Mouse (Mus musculus) layer of hippocampus, adult 2 months (tissue): Measurements from ENCODE around the gene Dlgap5. TPM values are rescaled to one million over a fixed set of nuclear protein-coding genes. Genes with fewer than 3 reads are reported as not detected.
A peak's percentile ranks its signal among the peaks of the same experiment; 100 is the strongest.

Experiments used
- DNase-seq, 2 experiments: peaks; one replicate each; pipeline ENCODE4 v3.0.0; 2022; ENCODE audit warnings: low spot score in 2 of 2
- H3K27ac ChIP-seq: fragments of 200-600 bp; 2 replicates; pipeline ENCODE4 v1.8.1; 2022
- H3K4me3 ChIP-seq: fragments of 200-600 bp; 2 replicates; pipeline ENCODE4 v1.8.1; 2022; ENCODE audit warnings: mild to moderate bottlenecking
- CTCF ChIP-seq: fragments of 200-600 bp; conservative IDR thresholded peaks from 2 replicates; pipeline ENCODE4 v1.8.1; 2022; ENCODE audit warnings: antibody characterized with exemption, mild to moderate bottlenecking, moderate library complexity
- total RNA-seq, 2 experiments: library from RNA; stranded (reverse); gene quantifications; 2 replicates each; pipeline ENCODE4 v1.2.3; 2021

The Dlgap5 gene
- total RNA-seq, 2 experiments from 2014 or later: 0.52 to 1.6 TPM

DNA sequence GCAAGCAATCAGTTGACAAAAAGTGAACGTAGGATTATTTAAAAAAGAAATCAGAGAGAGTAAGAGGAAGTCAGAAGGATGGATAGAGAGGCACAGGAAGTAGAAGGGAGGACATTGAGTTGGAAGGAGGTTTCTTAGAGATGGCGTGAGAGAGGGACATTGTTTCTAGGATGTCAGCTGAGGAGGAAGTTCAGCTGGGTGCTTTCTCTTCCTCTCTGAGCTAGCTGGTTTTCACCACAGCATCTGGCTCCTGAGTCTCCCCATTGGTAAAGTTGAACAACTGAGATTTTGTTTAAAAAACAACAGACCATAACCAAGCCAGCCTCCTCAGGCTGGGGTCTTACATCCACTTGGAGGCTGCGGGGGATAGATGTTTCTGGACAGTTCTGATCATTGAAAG, 58.6 kb downstream of the Dlgap5 start:
- TF ChIP-seq CTCF: no peak
- Histone ChIP-seq H3K27ac (no peak overlapping the region), H3K4me3 (no peak overlapping the region)
- DNase-seq: no peak

DNA sequence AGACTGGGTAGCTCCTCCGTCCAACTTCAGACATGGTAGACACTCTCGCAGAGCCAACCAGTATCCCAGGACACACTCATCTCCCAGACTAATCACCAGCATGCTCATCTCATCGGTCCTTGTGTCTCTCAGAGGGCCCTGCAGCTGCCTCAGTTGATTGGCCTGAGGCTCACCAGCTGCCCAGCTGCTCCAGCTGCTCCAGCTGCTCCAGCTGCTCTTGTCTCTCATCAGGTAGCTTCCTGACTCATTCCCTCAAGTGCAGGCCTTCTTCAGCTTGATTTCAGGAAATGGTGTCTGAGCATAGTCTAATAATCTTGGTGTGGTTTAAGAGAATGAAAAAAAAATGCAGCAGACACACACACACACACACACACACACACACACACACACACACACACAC, 61.6 kb downstream of the Dlgap5 start:
- no peak for TF ChIP-seq CTCF
- no peak for DNase-seq
- Histone ChIP-seq H3K27ac (no peak overlapping the region), H3K4me3 (no peak overlapping the region)

DNA sequence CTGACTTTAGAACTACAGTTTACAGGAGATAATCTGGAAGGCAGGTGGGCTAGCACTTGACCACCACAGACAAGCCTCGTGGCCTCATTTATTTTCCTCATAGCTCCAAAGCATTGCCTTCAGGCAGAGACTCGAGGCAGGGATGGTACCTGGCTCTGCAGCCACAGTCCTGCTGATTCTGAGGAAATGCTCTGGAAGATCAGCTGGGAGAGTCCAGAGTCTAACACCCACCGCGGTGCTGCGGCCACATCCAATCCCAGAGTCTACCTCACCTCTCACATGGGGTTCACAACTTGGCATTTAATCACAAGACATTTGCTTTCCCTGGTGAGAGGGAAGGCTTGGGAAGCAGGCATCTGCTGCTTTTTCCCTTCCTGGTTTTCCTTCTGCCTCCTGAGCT, 63.3 kb downstream of the Dlgap5 start:
- H3K27ac ChIP-seq: no peak overlapping the region
- no peak for TF ChIP-seq CTCF
- no peak overlapping the region for H3K4me3 ChIP-seq
- DNase-seq: no peak

DNA sequence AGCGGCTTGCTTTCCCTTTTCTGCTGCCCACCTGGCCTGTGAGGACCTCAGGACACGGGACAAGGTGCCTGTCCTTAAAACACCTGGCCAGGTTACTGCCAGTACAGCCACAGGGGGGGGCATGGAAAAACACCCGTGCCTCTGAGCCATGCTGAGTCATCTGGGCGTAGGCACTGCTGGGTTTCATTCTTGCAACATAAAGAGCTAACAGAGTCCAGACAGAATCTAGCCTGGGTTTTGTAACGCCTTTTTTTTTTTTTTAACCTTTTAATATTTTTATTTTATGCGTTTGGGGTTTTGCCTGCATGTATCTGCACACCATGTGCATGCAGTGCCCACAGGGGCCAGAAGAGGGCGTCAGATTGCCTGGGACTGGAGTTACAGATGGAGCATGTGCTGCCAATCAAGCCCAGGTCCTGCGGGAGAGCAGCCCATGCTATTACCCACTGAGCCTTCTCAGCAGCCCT, 64.1 kb downstream of the Dlgap5 start:
- DNase-seq: no peak
- peak; percentile 51 for TF ChIP-seq CTCF
- Histone ChIP-seq H3K4me3 (no peak overlapping the region), H3K27ac (no peak overlapping the region)

DNA sequence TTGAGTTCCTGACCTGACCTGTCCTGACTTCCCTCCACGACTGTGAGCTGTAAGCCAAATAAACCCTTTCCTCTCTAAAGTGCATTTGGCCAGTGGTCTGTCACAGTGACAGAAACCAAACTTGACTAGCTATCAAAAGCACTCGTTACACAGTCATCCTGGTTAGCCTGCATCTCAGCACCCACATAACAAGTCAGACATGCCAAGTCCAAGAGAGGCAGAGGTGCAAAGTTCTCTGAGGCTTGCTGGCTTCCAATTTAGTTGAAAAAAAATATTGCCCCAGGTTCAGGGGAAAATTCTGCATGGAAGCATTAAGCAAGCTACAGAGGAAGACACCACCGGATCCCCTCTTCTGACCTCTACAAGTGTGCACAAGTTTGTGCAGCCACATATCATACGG, 65.0 kb downstream of the Dlgap5 start:
- no peak for TF ChIP-seq CTCF
- H3K27ac ChIP-seq: no peak overlapping the region
- no peak for DNase-seq
- no peak overlapping the region for H3K4me3 ChIP-seq

DNA sequence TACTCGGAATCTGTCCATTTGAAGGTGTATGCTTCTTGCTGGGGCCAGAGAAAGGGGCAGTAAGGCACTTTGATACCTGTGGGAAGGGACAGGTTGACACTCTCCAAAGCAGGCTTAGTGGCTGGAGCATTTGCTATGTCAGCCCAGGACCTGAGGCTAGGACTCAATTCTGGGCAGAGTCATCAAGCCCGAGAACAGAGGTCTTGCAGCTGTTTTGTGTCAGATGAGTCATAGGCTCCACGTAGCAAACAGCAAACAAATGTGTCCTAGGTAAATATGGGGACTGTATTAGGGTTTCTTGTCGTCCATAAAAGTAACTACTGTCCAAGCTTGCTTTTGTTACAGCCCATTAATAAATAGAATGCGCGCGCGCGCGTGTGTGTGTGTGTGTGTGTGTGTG, 65.9 kb downstream of the Dlgap5 start:
- Histone ChIP-seq H3K27ac (no peak overlapping the region), H3K4me3 (no peak overlapping the region)
- DNase-seq: no peak
- TF ChIP-seq CTCF: no peak

DNA sequence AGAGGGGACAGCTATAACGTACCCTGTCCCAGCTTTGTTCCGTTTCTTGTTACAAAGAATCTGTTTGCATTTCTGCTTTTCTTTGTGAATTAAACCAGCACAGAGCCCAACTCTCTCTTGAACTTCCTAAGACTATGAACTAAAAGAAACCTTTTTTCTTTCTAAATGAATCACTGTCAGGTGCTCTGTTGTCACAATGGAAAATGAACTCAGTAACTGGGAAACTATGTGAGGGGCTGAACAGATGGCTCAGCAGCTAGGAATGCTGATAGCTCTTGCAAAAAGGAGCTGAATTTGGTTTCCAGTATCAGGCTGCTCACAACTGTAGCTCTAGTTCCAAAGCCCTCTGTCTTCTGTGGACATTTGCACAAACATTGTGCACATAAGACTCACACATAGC, 67.2 kb downstream of the Dlgap5 start:
- H3K4me3 ChIP-seq: no peak overlapping the region
- H3K27ac ChIP-seq: no peak overlapping the region
- TF ChIP-seq CTCF: no peak
- no peak for DNase-seq

DNA sequence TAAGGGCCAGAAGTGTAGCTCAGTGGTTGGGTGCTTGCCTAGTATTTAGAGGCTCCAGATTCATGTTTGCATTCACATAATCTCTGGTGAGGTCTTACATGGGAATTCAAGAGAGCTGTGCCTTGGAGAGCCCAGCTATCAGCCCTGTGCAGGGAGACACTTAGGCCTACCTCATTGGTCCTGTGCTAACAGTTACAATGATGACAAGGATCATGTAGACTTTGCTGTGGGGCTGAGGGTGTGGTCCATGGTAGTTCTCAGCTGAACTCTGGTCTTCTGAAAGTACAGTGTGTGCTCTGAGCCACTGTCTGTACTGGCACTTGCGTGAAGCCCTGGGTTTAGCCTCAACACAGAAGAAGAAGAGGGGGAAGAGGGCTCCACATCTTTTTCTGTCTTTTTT, 71.5 kb downstream of the Dlgap5 start:
- no peak for TF ChIP-seq CTCF
- no peak overlapping the region for H3K27ac ChIP-seq
- no peak for DNase-seq
- no peak overlapping the region for H3K4me3 ChIP-seq

DNA sequence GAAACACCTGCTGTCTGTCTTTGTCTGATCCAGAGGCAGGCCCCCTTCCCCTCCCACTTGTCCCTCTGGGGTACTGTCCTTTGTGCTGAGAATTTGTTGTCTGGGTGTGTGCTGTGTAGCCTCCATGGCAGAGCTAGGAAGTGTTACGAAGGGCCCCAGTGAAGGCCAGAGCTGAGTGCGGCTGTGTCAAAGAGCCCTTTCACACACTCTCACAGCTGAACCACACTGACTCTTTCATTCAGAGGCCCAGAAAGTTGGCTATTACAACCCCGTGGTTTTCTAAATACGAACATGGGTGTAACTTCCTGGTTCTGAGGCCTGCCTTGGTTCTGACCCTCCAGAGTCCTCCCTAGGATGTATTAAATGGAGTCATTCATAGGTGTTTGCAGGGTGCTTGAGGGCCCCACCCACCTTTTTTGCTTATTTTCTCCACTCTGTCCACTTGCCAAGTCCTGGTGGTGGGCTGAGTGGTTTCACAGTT, 76.4 kb downstream of the Dlgap5 start:
- Histone ChIP-seq H3K4me3 (no peak overlapping the region), H3K27ac (peak overlapping the region; percentile 32)
- no peak for TF ChIP-seq CTCF
- peak in 1 of 2 experiments; percentile 26 for DNase-seq

DNA sequence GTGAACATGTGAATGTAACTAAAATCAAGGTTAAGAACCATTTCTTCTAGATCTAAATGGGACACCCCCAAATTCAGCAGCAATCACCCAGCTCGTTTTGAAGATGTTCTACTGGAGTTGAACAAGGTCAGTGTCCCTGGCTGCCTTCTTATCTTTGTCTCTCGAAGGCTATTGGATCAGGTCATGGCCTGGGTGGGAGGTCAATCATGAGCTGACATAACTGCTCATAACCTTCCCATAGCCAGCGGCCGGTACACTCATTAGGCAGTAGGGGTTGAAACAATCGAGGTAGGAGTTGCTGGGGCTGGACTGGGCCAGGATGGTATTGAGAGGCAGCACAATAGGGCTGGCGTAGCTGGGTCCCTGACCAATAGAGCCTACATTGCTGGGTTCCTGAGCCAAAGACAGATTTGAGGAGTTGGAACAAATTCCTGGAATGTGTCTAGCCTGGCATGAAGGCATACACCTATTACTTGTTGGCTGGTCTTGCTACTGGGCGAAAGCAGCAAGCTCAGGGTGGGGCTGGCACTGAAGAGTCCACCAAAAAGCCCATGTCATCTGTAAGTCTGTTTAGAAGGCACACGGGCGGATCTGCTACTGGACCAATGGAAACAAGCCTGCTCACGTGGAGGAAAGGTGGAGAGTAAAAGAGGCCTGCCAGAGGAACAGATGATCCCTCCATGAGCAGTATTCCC, 77.8 kb downstream of the Dlgap5 start:
- no peak for TF ChIP-seq CTCF
- no peak overlapping the region for H3K27ac ChIP-seq
- DNase-seq: no peak
- no peak overlapping the region for H3K4me3 ChIP-seq

Other genes with a start within 250 kb of the Dlgap5 start
- gene Gch1, start 229.0 kb downstream of the Dlgap5 start, total RNA-seq: 1 to 10 TPM; 1.1 to 1.9 TPM
- 1 to 10 TPM; 6.6 to 8.8 TPM for gene Wdhd1, start 141.6 kb downstream of the Dlgap5 start, total RNA-seq
- 10 to 100 TPM; 11.1 to 11.8 TPM for gene Socs4, start 141.5 kb downstream of the Dlgap5 start, total RNA-seq
- gene Mapk1ip1l, start 120.1 kb downstream of the Dlgap5 start, total RNA-seq: 10 to 100 TPM; 55.1 to 59.2 TPM
- 1 to 10 TPM in 1 of 2 experiments, under 1 TPM in 1; 0.79 to 1.0 TPM for gene Lgals3, start 50.7 kb downstream of the Dlgap5 start, total RNA-seq
- 10 to 100 TPM; 90.9 to 94.0 TPM for gene Fbxo34, start 32.0 kb upstream of the Dlgap5 start, total RNA-seq
- gene Atg14, start 152.2 kb upstream of the Dlgap5 start, total RNA-seq: 10 to 100 TPM; 19.7 to 20.9 TPM
- 10 to 100 TPM; 82.8 to 95.2 TPM for gene Ktn1, start 230.0 kb upstream of the Dlgap5 start, total RNA-seq